Mouse (Mus musculus): Measurements from ENCODE around the gene Phlda2.

Phlda2 gene

GRCm38 (mm10) chr7:143505411-143505810, 2.5 kb upstream of the Phlda2 start:
- no peak for DNase-seq (ENCODE audit: extremely low spot score, low read depth, low spot score)

GRCm38 (mm10) chr7:143503926-143504325, 976 bp upstream of the Phlda2 start:
- no peak for DNase-seq (ENCODE audit: extremely low spot score, low read depth, low spot score)

GRCm38 (mm10) chr7:143501643-143502417, 1.1 kb downstream of the Phlda2 start:
- DNase-seq (ENCODE audit: extremely low spot score, low read depth, low spot score) = no peak

- no peak for DNase-seq (ENCODE audit: extremely low spot score, low read depth, low spot score)
Measured at GRCm38 (mm10) chr7:143500912-143501311, 2.0 kb downstream of the Phlda2 start.

GRCm38 (mm10) chr7:143498584-143498983, 4.4 kb downstream of the Phlda2 start:
- no peak for DNase-seq (ENCODE audit: extremely low spot score, low read depth, low spot score)

- no peak for DNase-seq (ENCODE audit: extremely low spot score, low read depth, low spot score)
Measured at GRCm38 (mm10) chr7:143495104-143495961, 7.6 kb downstream of the Phlda2 start.

- no peak for DNase-seq (ENCODE audit: extremely low spot score, low read depth, low spot score)
Measured at GRCm38 (mm10) chr7:143493616-143494126, 9.3 kb downstream of the Phlda2 start.

- DNase-seq (ENCODE audit: extremely low spot score, low read depth, low spot score) = no peak
Measured at GRCm38 (mm10) chr7:143489735-143490134, 13.2 kb downstream of the Phlda2 start.

GRCm38 (mm10) chr7:143482541-143482940, 20.4 kb downstream of the Phlda2 start:
- DNase-seq (ENCODE audit: extremely low spot score, low read depth, low spot score) = no peak

GRCm38 (mm10) chr7:143481806-143482387, 21.1 kb downstream of the Phlda2 start:
- DNase-seq (ENCODE audit: extremely low spot score, low read depth, low spot score) = no peak

- no peak for DNase-seq (ENCODE audit: extremely low spot score, low read depth, low spot score)
Measured at GRCm38 (mm10) chr7:143480498-143480897, 22.5 kb downstream of the Phlda2 start.

GRCm38 (mm10) chr7:143477800-143478199, 25.1 kb downstream of the Phlda2 start:
- no peak for DNase-seq (ENCODE audit: extremely low spot score, low read depth, low spot score)

GRCm38 (mm10) chr7:143476702-143477335, 26.1 kb downstream of the Phlda2 start:
- no peak for DNase-seq (ENCODE audit: extremely low spot score, low read depth, low spot score)

- no peak for DNase-seq (ENCODE audit: extremely low spot score, low read depth, low spot score)
Measured at GRCm38 (mm10) chr7:143475876-143476275, 27.1 kb downstream of the Phlda2 start.

- no peak for DNase-seq (ENCODE audit: extremely low spot score, low read depth, low spot score)
Measured at GRCm38 (mm10) chr7:143474811-143475210, 28.1 kb downstream of the Phlda2 start.

GRCm38 (mm10) chr7:143473347-143474101, 29.4 kb downstream of the Phlda2 start, which contains the start of gene Slc22a18:
Gene Slc22a18, plus strand, starts transcription at chr7:143473736.
- DNase-seq (ENCODE audit: extremely low spot score, low read depth, low spot score) = no peak

- no peak for DNase-seq (ENCODE audit: extremely low spot score, low read depth, low spot score)
Measured at GRCm38 (mm10) chr7:143469946-143470345, 33.0 kb downstream of the Phlda2 start.

- no peak for DNase-seq (ENCODE audit: extremely low spot score, low read depth, low spot score)
Measured at GRCm38 (mm10) chr7:143467714-143468113, 35.2 kb downstream of the Phlda2 start.

- no peak for DNase-seq (ENCODE audit: extremely low spot score, low read depth, low spot score)
Measured at GRCm38 (mm10) chr7:143466099-143466677, 36.8 kb downstream of the Phlda2 start.

Data from hindlimb bud, embryonic 11.5 days (tissue).